Mouse (Mus musculus) embryonic facial prominence, embryonic 14.5 days (tissue): ENCODE data around the gene Vmn2r83. TPM values are rescaled to one million over a fixed set of nuclear protein-coding genes. Genes with fewer than 3 reads are reported as not detected.

Experiments used
- ATAC-seq: fragments of 200-750 bp; cut with Nextera tagmentation; 2 replicates; pipeline ENCODE4 v1.8.0; 2017; ENCODE audit warnings: low read depth, moderate number of reproducible peaks, moderate TSS enrichment
- DNase-seq: peaks from one replicate; pipeline ENCODE4 v3.0.0-alpha.2; 2015; ENCODE audit warnings: low spot score
- H3K27ac ChIP-seq: fragments of 300-500 bp; sonication (generic); replicated peaks from 2 replicates; pipeline ENCODE4 v1.5.1; 2014; ENCODE audit warnings: low read depth, mild to moderate bottlenecking, low read length, moderate library complexity
- H3K27me3 ChIP-seq: fragments of 300-500 bp; sonication (generic); replicated peaks from 2 replicates; pipeline ENCODE4 v1.6.1; 2014; ENCODE audit warnings: low read length; ENCODE audit not compliant: control insufficient read depth, insufficient read depth
- H3K36me3 ChIP-seq: fragments of 300-500 bp; sonication (generic); 2 replicates; pipeline ENCODE4 v1.6.1; 2014; ENCODE audit warnings: low read length, mixed read lengths; ENCODE audit not compliant: control insufficient read depth, insufficient read depth
- H3K4me1 ChIP-seq: fragments of 300-500 bp; sonication (generic); 2 replicates; pipeline ENCODE4 v1.6.1; 2014; ENCODE audit warnings: antibody characterized with exemption, low read length; ENCODE audit not compliant: control insufficient read depth, insufficient read depth
- H3K4me2 ChIP-seq: fragments of 300-500 bp; sonication (generic); 2 replicates; pipeline ENCODE4 v1.6.1; 2014; ENCODE audit warnings: low read depth, mild to moderate bottlenecking, low read length, moderate library complexity, mixed read lengths
- H3K4me3 ChIP-seq: fragments of 300-500 bp; sonication (generic); 2 replicates; pipeline ENCODE4 v1.5.1; 2014; ENCODE audit warnings: low read depth, mild to moderate bottlenecking, low read length
- H3K9ac ChIP-seq: fragments of 300-500 bp; sonication (generic); 2 replicates; pipeline ENCODE4 v1.6.1; 2014; ENCODE audit warnings: low read depth, mild to moderate bottlenecking, low read length, moderate library complexity, mixed read lengths
- H3K9me3 ChIP-seq: fragments of 300-500 bp; sonication (generic); 2 replicates; pipeline ENCODE4 v1.6.1; 2016; ENCODE audit warnings: low read length; ENCODE audit not compliant: control insufficient read depth
- WGBS: fragments of 180-500 bp; shearing (Covaris S2); extraction: QIAGEN DNeasy Blood & Tissue Kit; methylation state at CpG from one replicate; pipeline ENCODE4 v1.1.7; 2014; 5-methylcytosine and 5-hydroxymethylcytosine counted together
- microRNA-seq: library from miRNA; unstranded; fragments of <30 nt; microRNA quantifications from one replicate; pipeline ENCODE4, GENCODE M21; 2016; ENCODE audit warnings: borderline number of aligned reads
- polyA plus RNA-seq: library from polyadenylated mRNA; unstranded; fragments of >200 nt; fragmentation: Nextera tagmentation; extraction: Ambion mirVana; gene quantifications from 2 replicates; pipeline ENCODE4 v1.2.1, GENCODE M21; 2014

The Vmn2r83 gene
- polyA plus RNA-seq, 1 experiment from 2014 or later: not detected

DNA sequence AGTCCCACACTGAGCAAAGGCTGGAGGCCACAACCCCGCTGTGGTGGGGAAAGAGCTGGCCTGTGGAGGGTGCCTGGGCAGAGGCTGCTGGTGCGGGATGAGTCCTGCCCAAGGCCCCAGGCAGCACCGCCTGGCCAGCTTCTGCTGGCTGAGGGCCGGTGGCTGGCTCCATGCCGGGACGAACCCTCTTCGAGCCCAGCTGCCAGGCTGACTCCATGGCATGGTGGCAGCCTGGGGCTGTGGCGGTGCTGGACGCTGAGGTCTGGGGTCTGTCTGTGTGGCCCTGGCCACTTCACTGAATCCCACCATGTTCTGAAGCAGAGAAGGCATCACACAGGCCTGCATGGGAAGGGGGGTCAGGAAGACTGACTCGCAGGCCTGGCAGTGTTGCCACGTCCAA is 72.2 kb downstream of the Vmn2r83 start:
- H3K27me3 ChIP-seq: no peaks in the 10 kb centered on the region
- peaks cover 76% of the 10 kb centered on the region for H3K36me3 ChIP-seq
- no peak overlapping the region for H3K9ac ChIP-seq
- H3K9me3 ChIP-seq: no peaks in the 10 kb centered on the region
- H3K4me1 ChIP-seq: no peaks in the 10 kb centered on the region
- H3K27ac ChIP-seq: no peak overlapping the region
- ATAC-seq (no peak), DNase-seq (no peak)
- H3K4me2 ChIP-seq: no peak overlapping the region
- WGBS: 93% methylated on average over 7 of the region's 11 CpGs
- no peak overlapping the region for H3K4me3 ChIP-seq

DNA sequence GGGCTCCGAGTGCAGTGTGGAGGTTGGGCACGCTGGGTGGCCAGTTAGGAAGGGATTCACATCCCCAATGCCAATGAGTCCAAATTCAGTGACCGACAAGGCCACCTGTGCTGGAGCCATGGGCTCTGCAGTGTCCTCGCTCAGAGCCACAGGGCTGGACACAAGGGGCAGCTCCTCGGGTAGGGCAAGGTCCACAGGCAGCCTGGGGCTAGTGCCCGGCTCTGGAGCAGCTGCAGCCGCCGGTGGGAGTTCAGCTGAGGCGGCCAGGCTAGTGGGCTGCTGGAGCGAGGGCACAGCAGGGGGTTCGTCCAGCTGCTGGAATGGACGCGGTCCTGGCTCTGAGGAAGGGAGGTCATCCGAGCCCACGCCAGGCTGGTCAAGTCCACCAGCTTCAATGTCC is 73.0 kb downstream of the Vmn2r83 start:
- peaks cover 80% of the 10 kb centered on the region for H3K36me3 ChIP-seq
- ATAC-seq: no peak

DNA sequence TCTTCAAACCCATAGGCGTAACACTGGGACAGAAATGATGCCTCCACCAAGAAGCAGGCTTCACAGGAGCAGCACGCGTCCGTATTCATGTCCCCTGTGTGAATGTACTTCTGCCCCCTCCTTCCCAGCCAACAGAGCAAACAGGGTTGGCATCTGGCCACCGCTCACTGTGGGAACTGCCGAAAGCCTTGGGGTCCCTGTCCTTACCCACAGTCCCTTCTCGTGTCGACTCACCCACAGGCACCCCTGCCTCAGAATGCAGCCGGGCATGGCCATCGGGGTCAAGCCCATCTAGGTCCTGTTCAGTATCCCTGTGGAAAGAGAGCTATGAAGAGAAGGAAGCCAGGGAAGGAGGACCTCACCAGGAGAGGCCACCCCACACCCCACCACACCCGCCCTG is 73.6 kb downstream of the Vmn2r83 start:
- H3K4me3 ChIP-seq: no peak overlapping the region
- no peak overlapping the region for H3K9ac ChIP-seq
- no peaks in the 10 kb centered on the region for H3K4me1 ChIP-seq
- DNase-seq: no peak
- H3K27ac ChIP-seq: no peak overlapping the region
- ATAC-seq: no peak
- H3K4me2 ChIP-seq: no peak overlapping the region
- peaks cover 87% of the 10 kb centered on the region for H3K36me3 ChIP-seq
- H3K27me3 ChIP-seq: no peaks in the 10 kb centered on the region
- H3K9me3 ChIP-seq: no peaks in the 10 kb centered on the region
- WGBS: 93% methylated on average over 11 of the region's 11 CpGs

More for the DNA sequence above, 73.0 kb downstream of the Vmn2r83 start:
- no peak overlapping the region for H3K9ac ChIP-seq
- no peak overlapping the region for H3K4me2 ChIP-seq
- H3K27me3 ChIP-seq: no peaks in the 10 kb centered on the region
- 85% methylated on average over 10 of the region's 15 CpGs for WGBS
- H3K4me3 ChIP-seq: no peak overlapping the region
- H3K9me3 ChIP-seq: no peaks in the 10 kb centered on the region
- no peak overlapping the region for H3K27ac ChIP-seq
- no peaks in the 10 kb centered on the region for H3K4me1 ChIP-seq
- no peak for DNase-seq

Small RNAs within 50 kb of the gene (microRNA-seq; reads per million reads assigned to microRNA genes)
- not detected for gene Mir6909

Other genes starting within 250 kb of the Vmn2r83 start
- gene Vmn2r81, start 221.0 kb upstream of the Vmn2r83 start, polyA plus RNA-seq: not detected in 2 replicates
- not detected in 2 replicates for gene Vmn2r82, start 112.2 kb upstream of the Vmn2r83 start, polyA plus RNA-seq
- gene Plpp2, start 65.1 kb downstream of the Vmn2r83 start, polyA plus RNA-seq: 18.1 and 19.9 TPM in 2 replicates
- 44.6 and 50.9 TPM in 2 replicates for gene Mier2, start 86.5 kb downstream of the Vmn2r83 start, polyA plus RNA-seq
- not detected in 2 replicates for gene Theg, start 118.6 kb downstream of the Vmn2r83 start, polyA plus RNA-seq
- 0.09 TPM in 1 of 2 replicates, not detected in the other for gene C2cd4c, start 145.3 kb downstream of the Vmn2r83 start, polyA plus RNA-seq
- gene Shc2, start 169.2 kb downstream of the Vmn2r83 start, polyA plus RNA-seq: 11.3 and 11.4 TPM in 2 replicates
- gene Odf3l2, start 177.0 kb downstream of the Vmn2r83 start, polyA plus RNA-seq: not detected in 2 replicates
- gene Madcam1, start 195.8 kb downstream of the Vmn2r83 start, polyA plus RNA-seq: 8.5 and 11.6 TPM in 2 replicates
- 58.7 and 65.3 TPM in 2 replicates for gene Tpgs1, start 200.6 kb downstream of the Vmn2r83 start, polyA plus RNA-seq
- 106 TPM in 2 replicates for gene Cdc34, start 213.5 kb downstream of the Vmn2r83 start, polyA plus RNA-seq
- 0.31 and 0.51 TPM in 2 replicates for gene Gzmm, start 220.3 kb downstream of the Vmn2r83 start, polyA plus RNA-seq
- gene Bsg, start 235.8 kb downstream of the Vmn2r83 start, polyA plus RNA-seq: 846 and 847 TPM in 2 replicates
- gene Hcn2, start 247.9 kb downstream of the Vmn2r83 start, polyA plus RNA-seq: 0.15 and 0.20 TPM in 2 replicates